Mouse (Mus musculus) forebrain, postnatal 0 days (tissue): ENCODE measurements at regions not wholly inside any gene's neighbourhood (a gene's known extent, or its start where the extent isn't known, plus 50 kb on each side); places are given as distances from the start of the nearest gene placed in this dataset.

ENCODE experiments used
- ATAC-seq: fragments of 200-750 bp; cut with Nextera tagmentation; 2 replicates; pipeline ENCODE4 v1.8.0; 2017; ENCODE audit warnings: mild to moderate bottlenecking, moderate library complexity
- DNase-seq: peaks from one replicate; pipeline ENCODE4 v3.0.0-alpha.2; 2015
- H3K27ac ChIP-seq: fragments of 300-500 bp; sonication (generic); 2 replicates; pipeline ENCODE4 v1.5.1; 2014; ENCODE audit warnings: low read depth, mild to moderate bottlenecking, antibody characterized with exemption, low read length, moderate library complexity, mixed read lengths
- H3K27me3 ChIP-seq: fragments of 300-500 bp; sonication (generic); 2 replicates; pipeline ENCODE4 v1.6.1; 2014; ENCODE audit warnings: mild to moderate bottlenecking, low read length, mixed read lengths; ENCODE audit not compliant: insufficient read depth
- H3K36me3 ChIP-seq: fragments of 300-500 bp; sonication (generic); 2 replicates; pipeline ENCODE4 v1.6.1; 2014; ENCODE audit warnings: mild to moderate bottlenecking, moderate library complexity; ENCODE audit not compliant: insufficient read depth
- H3K4me1 ChIP-seq: fragments of 300-500 bp; sonication (generic); 2 replicates; pipeline ENCODE4 v1.6.1; 2014; ENCODE audit warnings: antibody characterized with exemption; ENCODE audit not compliant: insufficient read depth
- H3K4me2 ChIP-seq: fragments of 300-500 bp; sonication (generic); 2 replicates; pipeline ENCODE4 v1.6.1; 2014; ENCODE audit warnings: low read depth, mild to moderate bottlenecking, moderate library complexity
- H3K4me3 ChIP-seq: fragments of 300-500 bp; sonication (generic); 2 replicates; pipeline ENCODE4 v1.5.1; 2014; ENCODE audit warnings: low read depth, low read length, mixed read lengths
- H3K9ac ChIP-seq: fragments of 300-500 bp; sonication (generic); 2 replicates; pipeline ENCODE4 v1.6.1; 2014; ENCODE audit warnings: mild to moderate bottlenecking
- H3K9me3 ChIP-seq: fragments of 300-500 bp; sonication (generic); 2 replicates; pipeline ENCODE4 v1.6.1; 2016; ENCODE audit warnings: low read length
- CTCF ChIP-seq: sonication (generic); IDR thresholded peaks from 2 replicates; pipeline ENCODE4 v1.5.1; 2016; ENCODE audit warnings: antibody characterized with exemption, control low read depth, low read depth
- WGBS: fragments of 180-500 bp; shearing (Covaris S2); extraction: QIAGEN DNeasy Blood & Tissue Kit; methylation state at CpG from one replicate; pipeline ENCODE4 v1.1.7; 2014; 5-methylcytosine and 5-hydroxymethylcytosine counted together

DNA sequence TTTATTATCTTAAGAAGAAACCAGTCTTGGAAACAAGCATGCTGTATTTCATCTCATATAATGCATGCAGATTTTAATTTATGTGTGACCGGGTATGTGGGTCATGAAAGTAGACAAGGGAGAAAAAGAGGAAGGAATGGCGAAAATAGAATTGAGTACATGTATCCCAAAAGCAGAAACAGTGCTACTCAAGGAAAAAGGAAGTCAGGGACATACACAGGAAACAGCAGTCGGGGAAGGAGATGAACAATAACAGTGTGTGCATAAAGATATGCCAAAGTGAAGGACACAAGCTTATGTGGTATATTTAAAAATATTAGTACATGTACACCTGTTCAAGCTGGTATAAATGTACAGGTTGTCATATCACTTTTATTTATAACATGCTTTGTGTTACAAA lies 3775.8 kb upstream of the Gm7489 start:
- no peak overlapping the region for H3K4me3 ChIP-seq
- WGBS: 80% methylated on average over 3 of the region's 3 CpGs
- H3K9ac ChIP-seq: no peak overlapping the region
- no peaks in the 10 kb centered on the region for H3K9me3 ChIP-seq
- no peak overlapping the region for H3K4me2 ChIP-seq
- H3K36me3 ChIP-seq: no peaks in the 10 kb centered on the region
- no peaks in the 10 kb centered on the region for H3K4me1 ChIP-seq
- H3K27me3 ChIP-seq: no peaks in the 10 kb centered on the region
- ATAC-seq (no peak), DNase-seq (no peak)
- TF ChIP-seq CTCF: no peak
- no peak overlapping the region for H3K27ac ChIP-seq

DNA sequence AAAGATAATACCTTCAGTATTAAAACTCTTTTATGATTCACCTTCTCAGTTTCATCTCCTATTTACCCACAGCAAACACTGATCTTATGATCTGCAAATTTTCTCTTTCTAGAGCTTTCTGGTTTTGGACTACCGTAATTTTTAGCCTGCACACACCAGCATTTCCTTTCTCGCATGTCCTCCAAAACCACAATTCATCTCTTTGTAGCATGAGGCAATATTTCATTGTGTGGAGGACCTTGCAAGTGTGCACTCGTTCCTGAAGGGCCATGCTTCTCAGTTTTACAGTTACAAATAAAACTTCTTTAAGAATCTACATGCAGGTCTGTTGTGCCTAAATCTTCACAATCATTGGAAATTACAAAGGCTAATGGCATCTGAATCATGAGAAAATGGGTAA lies 3730.8 kb upstream of the Gm7489 start:
- no peak for DNase-seq
- Histone ChIP-seq H3K36me3 (no peaks in the 10 kb centered on the region), H3K4me2 (no peak overlapping the region), H3K9ac (no peak overlapping the region), H3K9me3 (no peaks in the 10 kb centered on the region), H3K4me3 (no peak overlapping the region), H3K4me1 (no peaks in the 10 kb centered on the region), H3K27me3 (no peaks in the 10 kb centered on the region), H3K27ac (no peak overlapping the region)
- ATAC-seq: no peak
- TF ChIP-seq CTCF: no peak
- WGBS: 87% methylated on average over 3 of the region's 3 CpGs

DNA sequence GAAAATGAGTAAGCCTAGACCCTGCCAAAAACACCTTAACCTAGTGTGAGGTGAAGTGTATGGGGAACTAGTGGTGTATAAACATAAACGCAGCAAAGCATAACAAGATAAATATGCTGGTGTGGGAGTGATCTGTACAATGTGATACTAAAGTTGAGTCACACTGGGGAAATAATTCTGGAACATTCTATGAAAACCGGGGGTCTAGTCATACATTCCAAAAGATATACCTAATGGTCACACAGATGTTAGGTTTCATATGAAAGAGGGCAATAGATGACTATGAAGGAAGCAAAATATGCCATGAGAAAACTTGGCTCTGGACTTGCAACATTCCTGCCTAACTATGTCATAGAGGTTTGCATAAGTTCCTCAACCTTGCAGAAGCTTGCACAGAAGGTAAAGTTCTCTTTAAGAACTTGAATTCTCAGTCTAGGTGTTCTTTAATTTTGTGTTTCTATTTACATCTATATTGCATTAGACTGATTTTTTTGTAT lies 3712.4 kb upstream of the Gm7489 start:
- no peak overlapping the region for H3K27ac ChIP-seq
- no peak for DNase-seq
- no peaks in the 10 kb centered on the region for H3K4me1 ChIP-seq
- no peak for TF ChIP-seq CTCF
- no peak for ATAC-seq
- H3K36me3 ChIP-seq: no peaks in the 10 kb centered on the region
- 95% methylated on average over 2 of the region's 2 CpGs for WGBS
- no peak overlapping the region for H3K4me2 ChIP-seq
- no peak overlapping the region for H3K9ac ChIP-seq
- no peaks in the 10 kb centered on the region for H3K9me3 ChIP-seq
- H3K4me3 ChIP-seq: no peak overlapping the region
- no peaks in the 10 kb centered on the region for H3K27me3 ChIP-seq

DNA sequence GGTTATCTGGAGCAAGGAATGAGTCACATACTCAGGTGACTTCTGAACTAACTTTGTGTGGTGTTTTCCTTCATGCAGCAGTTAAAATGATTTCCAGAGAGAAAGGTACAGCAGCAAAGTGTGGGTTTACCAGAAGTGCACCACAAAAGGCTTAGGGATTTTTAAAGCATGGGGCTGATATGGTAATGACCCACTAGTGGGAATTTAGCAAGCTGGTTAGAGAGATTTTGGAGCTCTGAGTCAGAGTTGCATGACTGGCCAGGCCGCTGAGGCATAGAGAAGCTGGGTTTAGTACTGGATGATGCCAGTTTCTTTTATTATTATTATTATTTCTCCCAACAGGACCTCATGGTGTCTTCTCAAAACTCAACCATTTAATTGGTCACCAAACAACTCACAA lies 3701.5 kb upstream of the Gm7489 start:
- no peak for TF ChIP-seq CTCF
- Histone ChIP-seq H3K9me3 (no peaks in the 10 kb centered on the region), H3K36me3 (no peaks in the 10 kb centered on the region), H3K4me3 (no peak overlapping the region), H3K27me3 (no peaks in the 10 kb centered on the region), H3K4me2 (no peak overlapping the region), H3K9ac (no peak overlapping the region), H3K4me1 (no peaks in the 10 kb centered on the region), H3K27ac (no peak overlapping the region)
- ATAC-seq (no peak), DNase-seq (no peak)
- WGBS: 94% methylated on average over 1 of the region's 1 CpGs
